Mouse (Mus musculus) mouse embryonic stem cell (cell line): ENCODE measurements around the gene Car7.
"Not testable (repeated sequence)": the region's sequence is repeated elsewhere in the genome, so short reads cannot be mapped to it uniquely, and the experiment has no call there.

ENCODE experiments used
- in situ Hi-C, 2 experiments: fragments of 300-500 bp; cut with MboI; formaldehyde crosslinking; loops; 1 replicate in 1 of 2; 3 replicates in 1 of 2; pipeline ENCODE4 v1.14.3; 2019 to 2020; ENCODE audit warnings: low sequenced_read_pairs in 2 of 2, low pct_unique_long_range_greater_than_20kb in 1 of 2, mixed read lengths in 1 of 2; ENCODE audit not compliant: unreplicated experiment in 1 of 2

Car7 gene

DNA sequence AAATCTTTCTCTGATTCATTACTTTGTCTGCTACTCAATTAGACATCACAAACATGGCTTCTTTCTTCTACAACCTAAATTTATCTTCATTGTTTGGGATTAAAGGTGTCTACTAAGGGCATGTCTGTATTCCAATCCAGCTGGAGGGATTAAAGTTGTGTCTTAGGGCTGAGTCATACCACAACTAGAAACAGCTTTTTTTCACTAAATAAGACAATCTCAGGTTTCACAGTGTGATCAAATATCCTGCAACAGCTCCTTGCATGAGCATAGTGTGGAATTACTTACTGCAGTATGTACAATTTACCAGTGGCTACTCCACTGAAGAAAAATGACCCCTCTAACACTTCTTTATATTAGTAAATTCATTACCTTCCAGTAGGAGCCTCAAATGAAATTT is 26.2 kb downstream of the Car7 start:
- in situ Hi-C loops, result no loop called here

DNA sequence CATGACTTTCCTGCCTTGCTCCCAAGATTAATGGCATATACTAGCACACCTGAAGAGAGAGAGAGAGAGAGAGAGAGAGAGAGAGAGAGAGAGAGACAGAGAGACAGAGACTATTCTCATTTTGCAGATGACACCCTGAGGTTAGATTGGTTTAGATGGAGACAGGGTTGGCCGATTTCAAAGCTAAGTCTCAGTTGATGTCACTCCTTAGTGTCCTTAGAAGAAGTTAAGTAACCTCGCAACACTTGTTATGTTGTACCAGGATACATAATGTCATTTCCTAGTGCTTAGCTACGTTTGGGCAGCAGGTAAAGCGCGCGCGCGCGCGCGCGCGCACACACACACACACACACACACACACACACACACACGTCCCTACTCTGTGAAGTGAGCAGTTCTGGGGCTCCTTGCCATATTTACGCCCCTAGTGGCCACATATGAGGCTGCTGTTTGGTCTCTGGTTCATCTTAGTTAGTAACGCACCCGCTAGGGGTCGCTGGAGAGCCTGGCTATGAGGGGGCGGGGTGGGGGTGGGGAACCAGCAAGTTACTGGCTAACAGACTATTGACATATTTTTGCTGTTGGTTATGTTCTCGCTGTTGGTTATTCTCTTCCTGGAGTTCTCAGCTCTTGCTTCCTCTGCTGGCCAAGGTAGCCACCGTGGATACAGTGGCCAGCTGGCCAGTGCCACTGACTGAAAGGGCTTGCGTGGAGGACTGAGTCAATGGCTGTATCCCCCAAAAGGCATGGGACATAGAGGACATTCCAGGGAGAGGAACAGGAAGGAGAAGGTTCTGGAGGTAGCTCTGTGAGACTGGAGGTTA is 30.4 kb downstream of the Car7 start:
- in situ Hi-C loops, result no loop called here

GRCm38 (mm10) chr8:104565457-104565798 is 30.9 kb downstream of the Car7 start:
- in situ Hi-C loops, result no loop called here

GRCm38 (mm10) chr8:104569559-104569958 is 35.1 kb downstream of the Car7 start:
- in situ Hi-C loops, result no loop called here

- in situ Hi-C loops, result no loop called here
Measured at GRCm38 (mm10) chr8:104570436-104571343, 36.2 kb downstream of the Car7 start.

DNA sequence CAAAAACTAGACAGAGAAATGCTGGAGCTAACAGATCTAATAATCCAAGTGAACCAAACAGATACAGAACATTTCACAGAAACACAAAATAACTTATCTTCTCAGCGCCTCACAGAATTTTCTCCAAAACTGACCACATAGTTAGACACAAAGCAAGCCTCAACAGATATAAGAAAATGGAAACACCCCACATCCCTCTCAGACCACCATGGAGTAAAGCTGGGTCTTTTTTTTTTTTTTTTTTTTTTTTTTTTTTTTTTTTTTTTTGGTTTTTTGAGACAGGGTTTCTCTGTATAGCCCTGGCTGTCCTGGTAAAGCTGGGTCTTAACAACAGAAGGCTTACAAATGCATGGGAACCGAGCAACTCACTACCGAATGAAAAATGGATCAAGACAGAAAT is 42.3 kb downstream of the Car7 start:
- in situ Hi-C loops, result no loop called here

GRCm38 (mm10) chr8:104577606-104578005 is 43.1 kb downstream of the Car7 start:
- in situ Hi-C loops, result not testable (repeated sequence)

- in situ Hi-C loops, result no loop called here
Measured at GRCm38 (mm10) chr8:104584522-104584921, 50.0 kb downstream of the Car7 start.

- in situ Hi-C loops, result no loop called here
Measured at GRCm38 (mm10) chr8:104590284-104590683, 55.8 kb downstream of the Car7 start.

GRCm38 (mm10) chr8:104591133-104591834 is 56.8 kb downstream of the Car7 start, which contains the start of gene Pdp2:
Gene Pdp2, plus strand, starts transcription at chr8:104591451.
- in situ Hi-C loops, result no loop called here

DNA sequence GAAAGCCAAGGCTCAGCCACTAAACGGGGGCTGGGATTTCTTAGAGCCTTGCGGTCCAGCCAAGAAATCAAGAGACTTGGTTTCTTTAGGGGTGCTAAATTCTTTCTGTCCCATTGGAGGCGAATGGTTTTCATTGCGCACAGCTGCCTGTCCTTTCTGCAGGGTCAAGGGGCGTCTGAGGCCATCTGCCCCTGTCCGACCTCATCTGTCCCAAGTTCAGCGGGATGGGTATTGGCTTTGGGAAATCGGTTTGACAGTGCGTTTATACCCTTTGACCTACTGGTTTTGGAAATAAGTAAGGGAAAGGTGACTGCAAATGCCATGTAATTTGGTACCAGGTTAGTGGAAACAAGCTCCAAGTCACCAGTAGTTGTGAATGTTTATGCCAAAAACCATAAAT is 57.4 kb downstream of the Car7 start:
- in situ Hi-C loops, result no loop called here

GRCm38 (mm10) chr8:104592566-104592965 is 58.1 kb downstream of the Car7 start:
- in situ Hi-C loops, result no loop called here

- in situ Hi-C loops, result no loop called here
Measured at GRCm38 (mm10) chr8:104593536-104594325, 59.2 kb downstream of the Car7 start.

- in situ Hi-C loops, result no loop called here
Measured at GRCm38 (mm10) chr8:104594611-104595362, 60.3 kb downstream of the Car7 start.

GRCm38 (mm10) chr8:104595773-104596536 is 61.5 kb downstream of the Car7 start:
- in situ Hi-C loops, result no loop called here

DNA sequence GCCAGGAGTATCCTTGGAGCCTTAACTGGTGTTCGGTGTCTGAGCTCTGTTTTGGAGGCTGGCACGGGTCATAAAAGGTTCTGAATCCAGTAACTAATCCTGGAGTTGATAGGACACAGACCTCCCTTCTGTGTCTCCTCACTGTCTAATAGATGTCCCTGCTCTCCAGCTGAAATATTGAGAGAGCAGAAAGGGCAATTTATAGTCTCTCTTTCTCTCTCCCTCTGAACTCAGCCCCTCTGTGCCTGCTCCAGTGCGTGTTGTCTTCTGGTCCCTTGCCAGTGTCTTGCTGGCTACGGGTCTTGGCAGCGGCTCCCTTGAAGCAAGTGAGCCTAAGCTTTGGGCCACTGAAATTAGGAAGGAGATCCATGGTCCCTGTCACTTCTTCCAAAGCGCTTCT is 63.2 kb downstream of the Car7 start:
- in situ Hi-C loops, result no loop called here

DNA sequence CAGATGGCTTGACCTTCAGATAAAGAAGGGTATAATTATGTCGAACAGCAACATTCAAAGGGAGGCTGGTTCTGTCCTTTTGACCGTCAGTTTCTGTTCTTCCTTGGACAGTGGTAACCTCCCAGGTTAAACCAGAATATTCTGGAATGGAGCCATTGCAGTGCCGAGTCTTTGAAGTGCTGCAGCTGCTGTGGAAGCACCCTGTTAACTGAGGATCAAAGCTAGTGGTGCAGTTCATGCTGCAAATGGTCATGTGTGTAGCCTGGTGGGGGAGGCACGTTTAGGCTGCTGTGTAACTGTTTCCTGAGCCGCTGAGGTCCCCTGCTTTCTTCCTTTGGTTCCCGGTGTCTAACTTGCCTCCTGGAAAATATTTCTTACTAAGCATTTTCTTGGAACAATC is 64.0 kb downstream of the Car7 start:
- in situ Hi-C loops, result no loop called here
